Mouse (Mus musculus): ENCODE data around the gene Tecpr2. TPM values are rescaled to one million over a fixed set of nuclear protein-coding genes. Genes with fewer than 3 reads are reported as not detected.

Tecpr2 gene
- polyA plus RNA-seq, 1 experiment = 20.2 TPM

GRCm38 (mm10) chr12:111018068-111018467, 129.0 kb downstream of the Tecpr2 start:
- Histone ChIP-seq H3K4me1 (ENCODE audit: control insufficient read depth, insufficient read depth, low read length) (no peaks in the 10 kb centered on the region), H3K4me3 (replicated peaks; ENCODE audit: insufficient read depth, low read depth, low read length) (no peak overlapping the region), H3K27me3 (ENCODE audit: control insufficient read depth, insufficient read depth, low read length) (no peaks in the 10 kb centered on the region), H3K27ac (ENCODE audit: insufficient read depth, low read length) (no peak overlapping the region)
- no peak for TF ChIP-seq CTCF (IDR thresholded peaks at IDR 0.05; ENCODE audit: borderline replicate concordance, insufficient read depth, low read depth, low read length)
- no peak for TF ChIP-seq POLR2A (IDR thresholded peaks at IDR 0.05; ENCODE audit: borderline replicate concordance, insufficient read depth, low read length)
- no peak for DNase-seq
- 87% methylated on average over 11 of the region's 11 CpGs for WGBS

DNA sequence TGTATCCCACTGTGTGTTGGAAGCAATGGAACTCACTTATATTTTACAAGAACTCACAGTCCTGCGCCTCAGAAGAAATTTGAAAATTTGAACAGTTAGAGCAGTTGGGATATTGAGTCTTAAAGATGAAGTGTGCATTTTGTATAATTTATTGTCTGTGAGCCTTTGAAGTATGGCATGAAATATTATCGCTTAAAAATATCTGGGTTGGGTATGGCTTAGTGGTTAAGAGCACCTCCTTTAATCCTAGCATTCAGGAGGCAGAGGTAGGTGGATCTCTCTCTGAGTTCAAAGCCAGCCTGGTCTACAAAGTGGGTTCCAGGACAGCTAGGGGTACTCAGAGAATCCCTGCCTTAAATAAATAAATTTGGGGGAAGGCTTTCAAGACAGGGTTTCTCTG, 130.0 kb downstream of the Tecpr2 start:
- no peak overlapping the region for H3K4me3 ChIP-seq (replicated peaks; ENCODE audit: insufficient read depth, low read depth, low read length)
- DNase-seq = no peak
- H3K27me3 ChIP-seq (ENCODE audit: control insufficient read depth, insufficient read depth, low read length) = no peaks in the 10 kb centered on the region
- 89% methylated on average over 2 of the region's 2 CpGs for WGBS
- H3K4me1 ChIP-seq (ENCODE audit: control insufficient read depth, insufficient read depth, low read length) = no peaks in the 10 kb centered on the region
- TF ChIP-seq CTCF (IDR thresholded peaks at IDR 0.05; ENCODE audit: borderline replicate concordance, insufficient read depth, low read depth, low read length) (no peak), POLR2A (IDR thresholded peaks at IDR 0.05; ENCODE audit: borderline replicate concordance, insufficient read depth, low read length) (no peak)
- no peak overlapping the region for H3K27ac ChIP-seq (ENCODE audit: insufficient read depth, low read length)

DNA sequence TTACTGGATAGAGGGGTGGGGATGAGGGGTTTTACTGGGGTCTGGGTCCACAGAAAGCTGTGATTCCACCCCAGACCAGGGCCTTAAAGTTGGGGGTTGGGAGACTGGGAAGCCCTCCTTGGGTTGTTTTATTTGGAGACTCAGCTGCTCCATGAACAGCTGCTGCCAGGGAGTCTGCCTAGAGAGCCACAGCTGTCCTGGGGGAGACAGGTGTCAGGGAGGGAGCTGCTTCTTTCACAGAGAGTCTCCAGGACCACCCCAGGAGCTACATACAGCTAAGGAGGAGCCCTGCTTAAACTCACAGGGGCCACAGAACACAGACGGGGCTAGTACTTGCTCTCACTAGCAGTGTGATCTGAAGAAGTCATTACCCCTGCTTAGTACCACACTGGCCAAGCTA, 132.1 kb downstream of the Tecpr2 start:
- WGBS = 32% methylated on average over 1 of the region's 1 CpGs
- TF ChIP-seq POLR2A (IDR thresholded peaks at IDR 0.05; ENCODE audit: borderline replicate concordance, insufficient read depth, low read length) (no peak), CTCF (IDR thresholded peaks at IDR 0.05; ENCODE audit: borderline replicate concordance, insufficient read depth, low read depth, low read length) (no peak)
- DNase-seq = no peak
- H3K27me3 ChIP-seq (ENCODE audit: control insufficient read depth, insufficient read depth, low read length) = no peaks in the 10 kb centered on the region
- H3K4me1 ChIP-seq (ENCODE audit: control insufficient read depth, insufficient read depth, low read length) = no peaks in the 10 kb centered on the region
- no peak overlapping the region for H3K4me3 ChIP-seq (replicated peaks; ENCODE audit: insufficient read depth, low read depth, low read length)
- no peak overlapping the region for H3K27ac ChIP-seq (ENCODE audit: insufficient read depth, low read length)

- DNase-seq = no peak
- no peak overlapping the region for H3K4me3 ChIP-seq (replicated peaks; ENCODE audit: insufficient read depth, low read depth, low read length)
- no peaks in the 10 kb centered on the region for H3K27me3 ChIP-seq (ENCODE audit: control insufficient read depth, insufficient read depth, low read length)
- 59% methylated on average over 3 of the region's 3 CpGs for WGBS
- TF ChIP-seq POLR2A (IDR thresholded peaks at IDR 0.05; ENCODE audit: borderline replicate concordance, insufficient read depth, low read length) = no peak
- no peak for TF ChIP-seq CTCF (IDR thresholded peaks at IDR 0.05; ENCODE audit: borderline replicate concordance, insufficient read depth, low read depth, low read length)
- H3K27ac ChIP-seq (ENCODE audit: insufficient read depth, low read length) = no peak overlapping the region
- no peaks in the 10 kb centered on the region for H3K4me1 ChIP-seq (ENCODE audit: control insufficient read depth, insufficient read depth, low read length)
Measured at GRCm38 (mm10) chr12:111021577-111021976, 132.5 kb downstream of the Tecpr2 start.

Other genes starting within 250 kb of the Tecpr2 start
- gene 1700001K19Rik, start 206.6 kb upstream of the Tecpr2 start, polyA plus RNA-seq (2012; rRNA removed) = not detected in 2 replicates
- 544 and 648 TPM in 2 replicates for gene Hsp90aa1, start 186.5 kb upstream of the Tecpr2 start, polyA plus RNA-seq (2012; rRNA removed)
- gene Wdr20, start 151.3 kb upstream of the Tecpr2 start, polyA plus RNA-seq (2012; rRNA removed) = 32.7 and 34.9 TPM in 2 replicates
- 5.9 and 6.7 TPM in 2 replicates for gene Mok, start 48.3 kb upstream of the Tecpr2 start, polyA plus RNA-seq (2012; rRNA removed)
- 7.6 and 8.5 TPM in 2 replicates for gene Zfp839, start 39.0 kb upstream of the Tecpr2 start, polyA plus RNA-seq (2012; rRNA removed)
- gene Cinp, start 119 bp upstream of the Tecpr2 start, polyA plus RNA-seq (2012; rRNA removed) = 59.6 and 65.7 TPM in 2 replicates
- 53.3 and 54.8 TPM in 2 replicates for gene Ankrd9, start 89.8 kb downstream of the Tecpr2 start, polyA plus RNA-seq (2012; rRNA removed)
- 15.8 and 16.7 TPM in 2 replicates for gene Rcor1, start 150.1 kb downstream of the Tecpr2 start, polyA plus RNA-seq (2012; rRNA removed)